Mouse (Mus musculus): ENCODE results near the gene Mrpl45. TPM values are rescaled to one million over a fixed set of nuclear protein-coding genes. Genes with fewer than 3 reads are reported as not detected.
A peak's percentile ranks its signal among the peaks of the same experiment; 100 is the strongest.

Mrpl45 gene
- total and polyA plus RNA-seq, 3 experiments, result 10.9 to 41.3 (median 34.7) TPM

- no peak for DNase-seq
These were observed 47.1 kb downstream of the Mrpl45 start for GRCm38 (mm10) chr11:97362649-97362942.

DNA sequence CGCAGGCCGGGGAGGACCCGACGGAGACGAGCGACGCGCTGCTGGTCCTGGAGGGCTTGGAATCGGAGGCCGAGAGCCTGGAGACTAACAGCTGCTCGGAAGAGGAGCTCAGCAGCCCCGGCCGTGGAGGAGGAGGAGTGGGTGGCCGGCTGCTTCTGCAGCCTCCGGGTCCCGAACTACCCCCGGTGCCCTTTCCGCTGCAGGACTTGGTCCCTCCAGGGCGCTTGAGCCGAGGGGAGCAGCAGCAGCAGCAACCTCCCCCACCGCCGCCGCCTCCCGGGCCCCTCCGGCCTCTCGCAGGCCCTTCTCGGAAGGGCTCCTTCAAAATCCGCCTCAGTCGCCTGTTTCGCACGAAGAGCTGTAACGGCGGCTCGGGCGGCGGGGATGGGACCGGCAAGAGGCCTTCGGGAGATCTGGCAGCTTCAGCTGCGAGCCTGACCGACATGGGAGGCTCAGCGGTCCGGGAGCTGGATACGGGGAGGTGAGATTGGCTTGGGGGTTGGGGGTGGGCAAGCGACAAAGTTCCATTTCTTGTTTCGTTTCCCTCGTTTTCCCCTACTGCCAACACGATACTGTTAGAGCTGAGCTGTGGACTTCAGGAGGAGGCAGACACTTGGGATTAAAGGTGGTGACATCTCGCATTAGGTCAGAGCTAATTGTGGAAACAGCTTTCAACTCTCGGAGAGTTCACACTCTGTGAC, 47.6 kb downstream of the Mrpl45 start:
- DNase-seq, result peak; percentile 65

DNA sequence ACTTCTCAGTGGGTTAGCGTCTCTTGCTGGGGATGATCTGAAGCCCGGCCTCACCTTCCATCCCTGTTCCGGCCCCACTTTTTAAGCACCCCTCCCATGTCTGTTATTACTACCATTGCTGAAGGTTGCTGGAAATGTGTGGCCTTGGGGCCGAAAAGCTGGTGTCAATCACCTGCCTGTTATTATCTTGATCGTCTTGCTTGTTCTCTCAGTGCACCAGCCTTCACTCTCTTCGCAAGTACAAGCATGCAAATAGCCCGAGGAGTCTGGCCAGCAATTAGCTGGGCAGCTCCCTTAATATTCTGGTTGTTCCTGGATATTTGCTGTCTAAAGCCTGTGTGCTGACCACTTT, 48.1 kb downstream of the Mrpl45 start:
- no peak for DNase-seq

DNA sequence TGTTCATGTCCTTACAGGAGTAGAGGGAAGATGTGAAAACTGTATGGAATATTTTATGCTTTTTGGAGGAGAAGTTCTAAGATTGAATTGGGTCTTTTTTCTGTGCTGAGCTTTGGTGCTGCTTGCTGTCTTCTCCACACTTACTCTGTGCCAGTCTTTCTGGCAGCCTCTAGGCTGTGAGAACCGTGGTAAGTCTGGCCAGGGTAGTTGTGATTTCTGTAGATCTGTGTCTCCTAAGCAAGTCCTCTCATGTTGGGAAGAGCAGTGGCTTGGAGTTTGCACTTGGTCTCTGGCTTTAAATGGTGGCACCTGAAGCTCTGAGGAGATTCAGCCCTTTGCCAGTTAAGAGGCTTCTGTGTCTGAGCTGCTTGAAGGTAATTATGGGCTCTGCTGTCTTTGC, 50.0 kb downstream of the Mrpl45 start:
- no peak for DNase-seq

GRCm38 (mm10) chr11:97368501-97368900, 53.0 kb downstream of the Mrpl45 start:
- DNase-seq, result no peak

GRCm38 (mm10) chr11:97370329-97371091, 55.0 kb downstream of the Mrpl45 start:
- DNase-seq, result peak; percentile 21

- no peak for DNase-seq
These were observed 56.8 kb downstream of the Mrpl45 start for GRCm38 (mm10) chr11:97372159-97372864.

GRCm38 (mm10) chr11:97373402-97373801, 57.9 kb downstream of the Mrpl45 start:
- no peak for DNase-seq

Other genes starting within 250 kb of the Mrpl45 start
- gene Tbx21, start 200.4 kb upstream of the Mrpl45 start, total RNA-seq (2021), result under 1 TPM; 0.26 to 0.31 TPM
- gene Tbx21, start 200.4 kb upstream of the Mrpl45 start, polyA plus RNA-seq (2012; rRNA removed), result 0.53 and 0.73 TPM in 2 replicates
- 10 to 100 TPM in 1 of 2 experiments, 1 to 10 TPM in 1; 9.7 to 13.1 TPM for gene Tbkbp1, start 164.2 kb upstream of the Mrpl45 start, total RNA-seq (2021)
- 33.8 and 53.8 TPM in 2 replicates for gene Tbkbp1, start 164.2 kb upstream of the Mrpl45 start, polyA plus RNA-seq (2012; rRNA removed)
- gene Kpnb1, start 127.8 kb upstream of the Mrpl45 start, total RNA-seq (2021), result 100 to 1,000 TPM in 1 of 2 experiments, 10 to 100 TPM in 1; 98.1 to 113 TPM
- 8.8 and 11.4 TPM in 2 replicates for gene Kpnb1, start 127.8 kb upstream of the Mrpl45 start, polyA plus RNA-seq (2012; rRNA removed)
- 10 to 100 TPM; 69.2 to 70.2 TPM for gene Npepps, start 35.1 kb upstream of the Mrpl45 start, total RNA-seq (2021)
- gene Npepps, start 35.1 kb upstream of the Mrpl45 start, polyA plus RNA-seq (2012; rRNA removed), result 29.8 and 34.3 TPM in 2 replicates
- 1 to 10 TPM; 1.2 TPM for gene Gpr179, start 36.4 kb downstream of the Mrpl45 start, total RNA-seq (2021)
- gene Gpr179, start 36.4 kb downstream of the Mrpl45 start, polyA plus RNA-seq (2012; rRNA removed), result 0.99 and 1.2 TPM in 2 replicates
- 10 to 100 TPM; 20.3 to 20.8 TPM for gene Socs7, start 46.8 kb downstream of the Mrpl45 start, total RNA-seq (2021)
- 9.9 and 10.3 TPM in 2 replicates for gene Socs7, start 46.8 kb downstream of the Mrpl45 start, polyA plus RNA-seq (2012; rRNA removed)
- 10 to 100 TPM; 29.0 to 29.3 TPM for gene Arhgap23, start 99.8 kb downstream of the Mrpl45 start, total RNA-seq (2021)
- 96.3 and 106 TPM in 2 replicates for gene Arhgap23, start 99.8 kb downstream of the Mrpl45 start, polyA plus RNA-seq (2012; rRNA removed)
- under 1 TPM in 1 of 2 experiments, not detected in 1; 0.59 TPM for gene 4933428G20Rik, start 184.6 kb downstream of the Mrpl45 start, total RNA-seq (2021)
- 0.07 and 0.09 TPM in 2 replicates for gene 4933428G20Rik, start 184.6 kb downstream of the Mrpl45 start, polyA plus RNA-seq (2012; rRNA removed)

All from adrenal gland, adult 2 months (tissue).